Mouse (Mus musculus): ENCODE results near the gene Thap4.
"Not testable (repeated sequence)": the region's sequence is repeated elsewhere in the genome, so short reads cannot be mapped to it uniquely, and the experiment has no call there.

Gene Thap4

DNA sequence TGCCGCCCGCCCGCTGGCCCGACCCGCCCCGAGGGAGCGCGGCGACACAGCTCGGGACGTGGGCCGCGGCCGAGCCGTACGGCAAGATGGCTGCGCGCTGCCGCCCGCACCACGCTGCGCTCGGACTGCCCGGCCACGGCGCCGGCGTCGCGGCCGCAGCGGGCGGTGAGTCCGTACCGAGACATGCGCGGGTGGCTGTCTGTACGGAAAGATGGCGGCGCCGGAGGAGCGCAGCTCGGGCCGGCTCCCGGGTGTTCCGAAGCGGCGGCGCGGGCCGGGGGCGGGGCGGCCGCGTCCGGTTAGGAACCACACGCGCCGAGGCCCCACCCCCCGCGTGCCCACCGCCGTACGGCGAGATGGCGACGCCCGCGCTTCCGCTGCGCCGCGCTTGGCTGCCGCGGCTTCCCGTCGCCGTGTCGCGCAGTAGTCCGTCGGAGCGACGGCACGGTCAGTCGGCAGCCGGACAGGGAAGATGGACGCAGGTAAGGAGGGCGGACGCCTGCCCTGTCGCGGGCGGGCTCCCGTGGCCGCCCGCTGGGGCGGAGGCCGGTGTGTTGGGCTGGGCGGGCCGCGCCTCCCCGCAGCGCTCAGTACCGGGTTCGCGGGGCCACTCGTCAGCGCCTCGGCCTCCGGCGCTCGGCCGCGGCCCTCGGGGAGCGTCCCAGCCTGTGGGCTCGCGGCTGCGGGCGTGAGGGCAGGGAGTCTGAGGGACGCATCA lies at the start of gene Thap4:
Gene Thap4 (minus strand): TSS at position 292 of the 718 bp plus-strand sequence.
- peak; percentile 94 for DNase-seq

DNA sequence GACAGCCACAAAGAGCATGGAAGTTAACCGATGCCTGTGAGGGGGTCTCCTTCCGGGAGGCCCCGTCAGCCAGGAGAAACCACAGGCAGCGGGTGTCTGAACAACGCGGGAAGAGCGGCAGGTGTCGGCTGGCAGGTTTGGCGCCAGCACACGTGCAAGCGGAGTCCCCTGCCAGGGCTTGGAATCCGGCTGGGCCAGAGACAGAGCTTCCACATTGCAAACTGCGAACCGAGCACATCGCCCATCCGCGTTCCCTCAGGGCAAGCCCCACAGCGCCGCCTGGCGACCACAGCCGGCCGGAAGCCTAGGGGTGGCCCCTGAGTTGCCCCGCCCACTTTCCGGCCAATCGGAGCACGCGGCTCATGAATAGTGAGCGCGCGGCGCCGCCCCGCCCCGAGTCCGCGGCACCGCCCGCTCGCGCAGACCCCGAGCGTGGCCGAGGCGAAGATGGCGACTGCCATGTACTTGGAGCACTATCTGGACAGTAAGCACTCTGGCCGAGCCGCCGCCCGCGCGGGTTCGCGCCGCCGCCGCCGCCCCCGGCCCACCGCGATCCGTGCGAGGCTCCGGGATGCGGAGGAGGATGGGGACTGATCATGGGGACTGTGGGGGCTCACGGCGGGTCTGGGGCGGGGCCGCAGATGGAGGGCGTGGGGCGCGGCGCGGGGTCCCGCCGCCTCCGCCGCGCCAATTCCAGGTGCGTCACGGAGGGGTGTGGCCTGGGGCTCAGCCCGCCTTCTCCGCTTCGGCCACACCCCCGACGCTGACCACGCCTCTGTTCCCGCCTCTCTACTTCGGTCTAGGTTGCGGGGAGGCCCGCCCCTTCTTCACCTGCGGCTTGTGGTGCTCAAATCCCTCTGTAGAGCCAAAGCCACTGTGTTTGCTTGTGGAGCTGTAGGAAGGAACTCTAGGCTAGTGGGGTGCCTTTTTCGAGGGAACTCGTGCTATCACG lies 49.2 kb upstream of the Thap4 start, which contains the start of gene Ing5:
Gene Ing5 (plus strand): TSS at position 410 of the 952 bp plus-strand sequence.
- DNase-seq = peak; percentile 100

DNA sequence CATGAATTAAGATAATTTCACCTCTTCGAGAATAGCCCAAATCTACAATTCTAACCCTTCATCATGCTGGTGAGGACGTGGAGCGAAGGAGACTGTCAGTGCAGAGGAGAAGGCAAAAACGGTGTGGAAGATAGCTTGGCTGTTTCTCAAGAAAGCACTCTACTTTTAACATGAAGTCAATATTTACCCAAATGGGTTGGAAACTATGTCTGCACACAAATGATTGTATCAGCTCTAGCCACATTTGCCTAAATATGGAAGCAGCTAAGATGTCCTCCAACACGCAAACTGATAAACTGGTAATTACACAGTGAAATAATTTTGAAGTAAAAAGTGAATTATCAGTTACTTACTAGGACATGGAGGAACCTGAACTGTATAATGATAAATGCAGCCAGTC lies 48.1 kb upstream of the Thap4 start:
- no peak for DNase-seq

DNA sequence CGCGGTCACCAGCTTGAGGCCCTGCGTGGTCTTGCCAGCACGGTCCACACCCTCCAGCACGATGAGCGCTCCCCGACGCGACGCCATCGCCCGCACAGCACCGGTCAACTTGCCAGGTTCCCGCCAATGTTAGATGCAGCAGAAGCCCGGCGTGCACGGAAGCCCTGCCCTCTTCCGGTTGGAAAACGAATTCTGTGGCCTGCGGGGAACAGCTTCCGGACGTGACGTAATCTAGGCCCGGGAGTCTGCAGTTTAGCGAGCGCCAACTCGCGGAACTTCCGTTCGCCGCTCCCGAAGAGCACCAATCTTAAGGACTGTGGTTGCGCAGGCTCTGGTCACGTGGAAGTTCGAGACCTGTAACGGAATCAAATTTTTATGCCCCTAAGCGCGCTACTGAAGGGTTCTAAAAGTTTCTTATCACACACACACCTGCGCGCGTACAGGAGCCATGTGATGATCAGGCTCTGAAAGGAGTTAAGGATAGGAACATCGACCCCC lies 47.1 kb upstream of the Thap4 start, which contains the start of gene Dtymk:
Gene Dtymk (minus strand): TSS at position 194 of the 498 bp plus-strand sequence.
- peak; percentile 90 for DNase-seq

DNA sequence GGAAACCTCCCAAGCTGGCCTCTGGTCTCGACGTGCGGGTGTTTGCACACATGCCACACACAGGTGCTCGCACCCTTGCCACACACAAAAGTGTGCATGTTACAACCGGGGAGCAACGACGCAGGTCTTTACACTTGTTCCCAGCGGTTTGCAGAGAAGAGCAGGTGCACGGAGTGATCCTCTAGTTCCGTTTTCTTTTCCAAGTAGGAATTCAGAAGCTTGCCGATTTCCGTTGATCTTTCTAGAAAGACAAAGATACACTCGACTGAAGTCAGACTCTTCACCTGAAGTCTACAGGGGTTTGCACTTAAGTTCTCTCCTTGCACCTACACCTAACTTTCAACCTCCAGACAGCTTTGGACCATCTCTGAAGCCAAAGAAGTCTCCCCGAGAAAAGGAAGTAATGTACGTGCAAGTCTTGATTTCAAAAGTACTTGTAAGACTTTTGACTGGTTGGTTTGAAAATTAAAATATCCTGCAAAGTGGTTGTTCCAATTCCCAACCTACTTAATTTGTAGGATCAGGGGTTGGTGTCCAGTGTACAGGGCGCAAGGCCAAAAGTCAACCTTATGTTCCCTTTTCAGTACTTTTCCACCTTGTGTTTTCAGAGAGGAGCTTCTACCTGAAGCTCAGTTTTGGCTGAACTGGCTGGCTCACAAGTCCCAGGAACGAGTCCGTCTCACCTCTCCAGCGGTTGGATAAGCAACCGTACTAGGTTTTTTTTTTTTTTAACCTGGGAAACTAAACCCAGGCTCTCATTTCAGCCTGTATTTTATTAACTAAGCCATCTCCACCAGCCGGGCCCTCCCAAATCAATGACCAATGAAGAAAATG lies 46.2 kb upstream of the Thap4 start:
- DNase-seq = no peak

DNA sequence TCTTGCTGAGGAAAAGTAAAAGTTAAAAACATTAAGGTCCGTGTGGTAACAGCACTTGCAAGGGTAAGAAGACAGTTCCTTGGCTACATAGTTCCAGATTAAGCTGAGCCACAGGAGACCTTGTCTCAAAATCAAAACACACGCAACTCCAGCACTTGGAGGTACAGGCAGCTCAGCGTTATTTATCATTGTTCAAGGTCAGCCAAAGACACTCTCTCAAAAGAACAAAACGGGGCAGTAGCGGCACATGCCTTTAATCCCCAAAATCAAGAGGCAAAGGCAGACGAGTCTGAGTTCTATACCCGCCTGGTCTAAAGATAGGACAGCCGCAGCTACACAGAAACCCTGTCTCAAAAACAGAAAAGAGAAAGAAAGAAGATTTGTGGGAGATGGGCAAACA lies 41.2 kb upstream of the Thap4 start:
- DNase-seq = no peak

DNA sequence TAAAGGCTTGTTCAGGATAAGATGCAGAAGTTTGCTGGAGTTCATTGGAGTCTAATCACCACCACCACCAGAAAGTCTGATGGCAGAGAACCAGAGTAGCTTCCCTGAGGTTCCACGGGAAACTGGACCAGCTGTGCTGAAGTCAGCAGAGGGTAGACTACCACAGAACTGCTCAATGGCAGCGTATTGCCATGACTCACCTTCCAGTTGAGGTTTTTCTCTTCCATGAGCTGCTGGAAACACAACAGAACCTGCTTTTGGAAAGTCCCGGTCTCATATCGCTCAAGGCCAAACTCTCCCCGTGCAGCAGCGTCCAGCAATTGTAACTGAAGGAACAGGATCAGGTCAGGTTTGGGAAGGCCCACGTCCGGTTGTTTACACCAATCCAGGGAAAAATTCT lies 39.9 kb upstream of the Thap4 start:
- no peak for DNase-seq

DNA sequence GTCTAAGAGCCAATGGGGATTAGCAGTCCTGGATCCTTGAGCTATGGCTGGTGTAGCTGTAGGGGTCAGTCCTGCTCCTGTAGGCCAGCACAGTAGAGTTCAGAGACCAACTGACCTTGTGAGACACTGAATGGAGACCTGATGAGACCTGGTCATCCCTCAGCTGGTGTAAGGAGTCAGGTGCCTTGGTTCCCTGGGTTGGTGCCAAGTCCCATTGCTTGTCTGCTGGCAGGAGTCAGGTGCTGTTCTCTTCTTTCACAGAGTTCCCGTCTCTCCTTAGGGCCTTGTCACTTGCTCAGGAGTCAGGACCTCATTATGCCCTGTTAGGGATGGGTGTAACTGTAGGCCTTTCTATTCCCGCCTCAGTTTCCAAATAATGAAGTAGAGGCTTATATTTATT lies 32.2 kb upstream of the Thap4 start:
- DNase-seq = no peak

DNA sequence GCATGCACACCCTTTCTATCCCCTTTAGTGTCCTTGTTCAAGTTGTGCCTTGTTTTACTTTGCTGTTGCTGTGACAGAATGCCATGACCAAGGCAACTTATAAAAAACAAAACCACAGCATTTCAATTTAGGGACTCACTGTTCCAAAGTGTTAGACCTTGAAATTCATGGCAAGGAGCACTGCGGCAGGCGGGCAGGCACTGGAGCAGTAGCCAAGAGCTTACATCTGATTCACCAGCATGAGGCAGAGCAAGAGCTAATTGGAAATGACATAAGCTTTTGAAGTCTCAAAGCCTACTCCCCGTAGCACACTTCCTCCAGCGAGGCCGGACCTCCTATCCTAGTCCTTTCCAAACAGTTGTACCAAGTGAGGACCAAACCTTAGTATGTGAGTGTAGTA lies 22.0 kb upstream of the Thap4 start:
- no peak for DNase-seq

DNA sequence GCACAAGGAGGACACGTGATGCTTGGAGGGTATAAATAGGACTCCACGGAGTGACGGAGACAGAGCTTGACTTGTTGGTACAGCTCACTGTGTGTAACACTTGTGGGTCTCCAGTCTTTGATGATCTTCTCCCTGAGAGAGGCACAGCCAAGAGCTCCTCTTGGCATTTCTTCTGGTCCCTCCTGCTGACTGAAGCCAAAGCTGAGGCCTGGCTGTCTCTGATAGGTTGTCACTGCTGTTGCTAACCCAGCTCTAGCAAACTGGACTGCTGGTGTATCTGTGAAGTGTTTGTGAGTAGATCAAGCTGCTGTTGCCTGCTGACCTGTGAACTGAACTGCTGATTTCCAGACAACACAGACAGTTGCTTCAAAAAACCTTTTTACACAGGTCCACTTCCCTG lies 15.2 kb upstream of the Thap4 start:
- no peak for DNase-seq

DNA sequence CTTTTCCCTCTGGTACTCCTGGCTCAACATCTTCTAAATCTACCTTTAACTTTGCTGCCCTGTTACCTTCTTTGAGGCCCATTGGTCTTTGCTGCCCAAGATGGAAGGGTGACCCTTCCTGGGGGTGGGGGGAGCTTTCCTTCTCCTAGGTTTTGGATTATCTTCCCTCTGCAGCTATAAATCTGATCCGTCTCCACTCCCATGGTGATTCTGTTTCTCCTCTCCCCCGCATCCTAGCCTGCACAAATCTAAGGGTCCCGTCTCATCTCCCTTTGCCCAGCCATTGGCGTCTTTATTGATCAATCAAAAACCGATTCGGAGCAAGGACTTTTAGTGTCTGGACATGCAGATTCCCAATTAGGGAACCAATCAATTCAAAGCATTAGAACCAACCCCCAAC lies 12.9 kb upstream of the Thap4 start:
- no peak for DNase-seq

DNA sequence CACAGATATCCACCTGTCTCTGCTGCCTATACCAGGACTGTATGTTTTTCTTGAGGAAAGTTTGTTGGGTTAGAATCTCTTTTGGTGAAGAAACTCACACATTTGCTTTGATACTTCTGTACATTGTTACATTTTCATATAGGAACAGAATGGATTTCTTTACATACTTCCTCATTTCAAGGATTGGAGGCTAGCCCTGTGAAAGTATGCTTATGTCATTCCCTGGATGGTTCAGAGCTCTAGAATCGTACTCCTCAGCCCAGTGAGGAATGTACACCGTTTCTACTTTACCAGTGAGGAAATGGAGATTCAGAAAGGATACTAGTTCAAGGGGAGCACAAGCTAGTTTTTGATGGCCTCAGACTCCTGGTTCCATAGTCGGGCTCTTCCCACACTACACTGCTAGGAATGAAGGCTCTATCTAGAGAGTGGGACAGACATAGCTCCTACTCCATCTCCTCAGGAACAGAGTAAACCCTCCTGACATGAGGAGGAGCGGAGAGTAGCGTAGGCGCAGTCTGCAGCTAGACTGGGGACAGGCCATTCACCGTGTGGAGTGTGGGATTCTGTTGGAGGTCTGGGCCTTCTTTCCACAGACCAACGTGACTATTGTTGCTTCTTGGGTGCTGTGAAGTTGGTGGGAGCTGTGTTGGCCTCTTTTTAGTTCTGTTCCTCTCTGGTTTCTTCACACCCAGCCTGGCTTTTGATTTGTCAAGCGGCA lies 10.4 kb upstream of the Thap4 start:
- no peak for DNase-seq

DNA sequence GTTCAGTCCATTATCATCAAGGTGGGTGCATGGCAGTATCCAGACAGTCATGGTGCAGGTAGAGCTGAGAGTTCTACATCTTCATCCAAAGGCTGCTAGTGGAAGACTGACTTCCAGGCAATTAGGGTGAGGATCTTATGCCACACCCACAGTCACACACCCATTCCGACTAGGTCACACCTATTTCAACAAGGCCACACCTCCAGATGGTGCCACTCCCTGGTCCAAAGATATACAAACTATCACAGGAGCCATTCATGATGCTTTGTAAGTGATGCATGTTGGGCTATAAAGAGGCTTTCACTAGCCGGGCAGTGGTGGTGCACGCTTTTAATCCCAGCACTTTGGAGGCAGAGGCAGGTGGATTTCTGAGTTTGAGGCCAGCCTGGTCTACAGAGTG lies 8.9 kb upstream of the Thap4 start:
- DNase-seq = not testable (repeated sequence)

DNA sequence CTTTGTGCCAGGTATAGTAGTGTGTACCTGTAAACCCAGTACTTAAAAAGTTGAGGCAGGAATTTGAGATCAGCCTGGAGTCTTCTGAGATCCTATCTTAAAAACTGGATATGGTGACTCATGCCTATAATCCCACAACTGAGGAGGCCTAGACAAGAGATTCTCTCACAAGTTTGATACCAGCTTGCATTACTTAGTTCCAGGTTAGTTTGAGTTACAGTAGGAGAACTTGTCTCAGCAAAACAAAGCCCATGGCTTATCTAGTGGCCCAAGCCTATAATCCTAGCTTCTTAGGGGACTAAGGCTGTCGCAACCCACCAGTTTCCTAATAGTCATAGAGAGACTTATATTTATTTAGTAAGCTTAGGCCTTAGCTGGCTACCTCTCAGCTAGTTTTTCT lies 5.4 kb upstream of the Thap4 start:
- no peak for DNase-seq

DNA sequence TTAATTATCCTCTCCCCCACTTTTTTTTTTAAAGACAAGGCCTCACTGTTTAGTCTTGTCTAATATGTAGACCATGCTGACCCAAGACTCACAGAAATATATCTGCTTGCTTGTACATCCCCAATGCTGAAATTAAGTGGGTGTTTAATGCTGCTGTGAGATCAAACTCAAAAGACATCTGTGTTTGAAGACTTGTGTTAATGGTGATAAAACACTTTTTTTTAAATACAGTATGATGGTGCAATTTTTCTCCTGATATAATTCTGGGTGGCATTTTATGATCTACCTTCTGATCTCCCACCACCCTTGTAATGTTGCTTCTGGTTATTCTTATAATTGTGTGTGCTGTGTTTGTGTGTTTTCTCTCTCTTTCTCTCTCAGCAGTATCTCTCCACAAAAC lies 1.5 kb upstream of the Thap4 start:
- no peak for DNase-seq

DNA sequence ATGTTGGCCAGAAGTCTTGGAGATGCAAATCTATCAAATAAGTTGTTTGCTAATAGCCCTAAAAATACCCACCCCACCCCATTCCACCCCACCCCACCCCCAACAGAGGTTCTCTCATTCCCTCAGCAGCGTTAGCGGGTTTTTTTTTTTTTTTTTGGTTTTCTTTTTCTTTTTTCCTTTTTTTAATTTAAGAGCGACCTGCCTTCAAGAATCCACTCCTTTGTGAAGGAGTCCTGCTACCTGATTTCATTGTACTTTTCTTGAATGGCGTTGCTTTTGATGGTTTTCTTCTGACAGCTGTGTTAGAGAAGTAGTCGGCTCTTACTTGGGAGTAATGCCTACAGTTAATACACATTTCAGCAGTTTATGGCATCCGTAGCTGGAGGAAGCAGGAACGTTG lies 954 bp upstream of the Thap4 start:
- DNase-seq = no peak

DNA sequence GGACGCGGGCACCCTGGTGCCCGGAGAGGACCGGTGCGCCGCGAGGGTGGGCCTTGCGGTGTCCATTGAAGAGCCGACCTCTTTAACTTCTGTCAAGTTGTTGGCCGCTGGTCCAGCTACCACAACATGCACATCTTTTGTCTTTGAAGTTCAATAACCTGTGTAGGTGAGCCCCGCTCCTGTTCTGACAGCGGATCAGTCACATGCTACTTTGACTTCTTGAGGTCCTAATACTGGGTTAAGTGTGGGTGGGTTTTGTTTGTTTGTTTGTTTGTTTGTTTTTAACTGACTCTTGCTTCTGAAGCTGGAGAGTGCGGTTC lies 587 bp upstream of the Thap4 start:
- DNase-seq = no peak

DNA sequence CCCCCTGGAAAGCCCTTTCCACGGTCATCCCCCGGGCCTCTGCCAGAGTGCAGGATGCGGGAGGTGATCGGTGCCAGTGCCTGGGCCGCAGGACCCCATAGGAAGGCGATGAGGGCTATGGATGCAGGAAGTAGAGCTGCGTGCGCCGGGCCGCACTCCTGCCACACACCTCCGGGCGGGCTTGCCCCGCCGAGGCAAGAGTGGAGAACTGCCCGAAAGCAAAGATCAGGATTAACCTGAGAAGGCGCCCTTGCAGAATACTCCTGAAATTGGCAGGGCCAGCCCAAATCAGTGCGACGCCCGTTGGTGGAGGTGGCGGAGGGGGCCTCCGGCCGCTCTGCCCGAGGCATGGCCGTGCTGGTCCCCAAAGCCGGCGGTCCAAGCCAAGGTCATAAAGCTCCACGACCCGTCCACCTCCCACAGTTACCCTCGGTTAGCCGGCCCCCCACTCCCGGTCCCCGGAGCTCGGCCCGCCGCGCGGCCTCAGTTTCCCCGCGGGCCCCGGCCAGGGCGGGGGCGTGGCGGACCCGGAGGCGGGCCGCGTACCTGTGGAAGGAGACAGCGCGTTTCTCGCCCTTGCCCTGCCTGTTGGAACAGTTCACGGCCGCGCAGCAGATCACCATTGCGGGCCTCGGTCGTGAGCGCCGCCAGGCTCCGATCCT lies 622 bp downstream of the Thap4 start:
- no peak for DNase-seq

DNA sequence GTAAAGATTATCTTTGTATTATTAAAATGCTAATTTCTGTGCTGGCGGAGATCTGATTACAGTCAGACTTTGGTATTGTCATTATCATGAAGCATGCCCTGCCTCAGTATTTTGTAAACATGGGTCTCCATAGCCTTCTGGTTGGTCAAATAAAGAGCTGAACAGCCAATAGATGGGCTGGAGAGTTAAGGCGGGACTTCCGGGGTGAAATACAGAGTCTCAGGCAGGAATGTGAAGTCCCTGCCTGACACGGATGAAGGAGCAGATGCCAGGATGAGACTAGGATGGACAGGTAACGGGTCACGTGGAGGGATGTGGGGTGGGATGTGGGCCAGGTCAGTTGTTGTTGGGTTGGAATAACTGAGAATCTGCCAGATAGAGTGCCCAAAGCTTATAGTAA lies 3.4 kb downstream of the Thap4 start, which contains the start of gene Atg4b:
Gene Atg4b (plus strand): TSS at position 211 of the 400 bp plus-strand sequence.
- DNase-seq = no peak

DNA sequence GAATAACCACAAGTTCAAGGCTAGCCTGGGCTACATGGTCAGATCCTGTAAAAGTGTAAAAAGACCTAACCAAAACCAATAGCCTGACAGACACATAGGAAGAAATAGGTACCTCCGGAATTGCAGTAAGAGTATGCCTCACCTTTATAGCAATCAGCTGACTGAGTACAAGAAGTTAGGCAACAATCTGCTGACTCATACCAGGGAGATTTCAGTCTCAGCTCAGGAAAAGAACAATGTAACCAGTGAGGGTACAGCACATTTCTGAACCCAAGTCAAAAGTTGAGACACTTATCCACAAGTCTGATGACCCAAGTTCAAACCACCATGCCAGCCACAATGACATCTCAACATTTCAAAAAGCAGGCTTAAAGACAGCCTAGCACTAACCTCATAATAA lies 6.1 kb downstream of the Thap4 start:
- no peak for DNase-seq

DNA sequence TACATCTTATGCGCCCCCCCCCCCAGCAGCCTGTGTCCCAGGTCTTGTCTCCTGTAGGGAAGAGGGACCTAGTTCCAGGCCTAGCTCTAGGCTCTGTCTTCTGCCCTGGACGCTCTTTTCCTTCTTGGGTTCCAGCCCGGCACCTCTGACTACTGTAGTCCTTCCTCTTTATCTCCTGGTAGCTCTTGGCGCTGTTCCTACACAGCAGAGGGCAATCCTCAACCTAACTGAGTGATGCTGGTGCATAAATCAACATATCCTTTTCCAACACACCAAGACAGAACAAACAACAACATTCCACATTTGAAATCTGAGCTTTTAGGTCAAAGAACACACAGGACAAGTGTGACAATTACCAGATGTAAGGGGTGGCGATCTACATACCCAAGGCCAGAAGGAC lies 8.5 kb downstream of the Thap4 start:
- no peak for DNase-seq

DNA sequence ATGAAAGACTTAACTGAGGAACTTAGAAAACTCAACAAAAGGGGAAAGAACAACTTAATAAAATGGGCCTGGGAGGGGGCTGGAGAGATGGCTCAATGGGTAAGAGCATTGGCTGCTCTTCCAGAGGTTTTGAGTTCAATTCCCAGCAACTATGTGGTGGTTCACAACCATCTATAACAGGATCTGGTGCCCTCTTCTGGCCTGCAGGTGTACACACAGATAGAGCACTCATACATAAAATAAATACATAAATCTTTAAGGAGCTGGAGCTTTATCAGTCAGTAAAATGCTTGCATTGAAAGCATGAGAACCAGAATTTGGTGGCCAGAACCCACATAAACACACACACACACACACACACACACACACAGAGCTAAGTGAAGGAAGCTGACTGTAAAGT lies 11.8 kb downstream of the Thap4 start:
- DNase-seq = peak; percentile 34

All from thymus, postnatal 4 days (tissue).